In the genomic region with DNA sequence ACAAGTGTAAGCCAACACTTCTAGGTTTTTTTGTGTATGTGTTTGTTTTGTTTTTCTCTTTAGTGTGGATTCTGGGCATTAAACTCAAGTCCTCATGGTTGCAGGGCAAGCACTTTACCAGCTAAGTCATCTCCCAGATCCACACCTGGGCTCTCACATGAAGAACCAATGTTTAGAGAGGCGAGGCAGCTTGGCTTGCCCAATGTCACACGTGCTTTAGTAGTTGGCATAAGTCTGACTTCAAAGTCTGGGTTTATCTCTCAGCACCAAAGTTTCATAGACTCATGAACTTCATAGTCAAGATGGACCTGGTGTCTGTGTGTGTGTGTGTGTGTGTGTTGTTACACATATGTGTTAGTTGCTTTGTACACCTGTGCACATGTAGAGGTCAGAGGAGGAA, we compare ENCODE assay signal across 15 mouse cellular contexts.
"Had no signal": no experiment of that assay in that cellular context is flagged by ENCODE, and none has a peak within 500 bp of the region (broad histone marks: within the 10 kb centered on the region; RNA-seq: fewer than 3 reads in every experiment).

No protein-coding gene starts in this region.

- H3K4me2 ChIP-seq: neural tube, embryonic 13.5 days; neural tube, embryonic 15.5 days; stomach, embryonic 15.5 days had no signal

- H3K36me3 ChIP-seq: neural tube, embryonic 13.5 days; neural tube, embryonic 15.5 days; stomach, embryonic 15.5 days had no signal

- H3K4me3 ChIP-seq: neural tube, embryonic 13.5 days; neural tube, embryonic 15.5 days; stomach, embryonic 15.5 days had no signal

- H3K9ac ChIP-seq: neural tube, embryonic 13.5 days; neural tube, embryonic 15.5 days; stomach, embryonic 15.5 days had no signal

- H3K9me3 ChIP-seq: neural tube, embryonic 13.5 days; neural tube, embryonic 15.5 days; stomach, embryonic 15.5 days had no signal

- DNase-seq: retina, postnatal 1 day; right cerebral cortex, adult 18-20 months; right cerebral cortex, postnatal 14 days; right cerebral cortex, postnatal 25 days; right cerebral cortex, postnatal 4 days; spleen, adult 18-20 months; thymus, adult 18-20 months; thymus, adult 2 months; thymus, postnatal 14 days; thymus, postnatal 25 days; thymus, postnatal 36 days; thymus, postnatal 4 days had no signal

- H3K27me3 ChIP-seq: neural tube, embryonic 13.5 days; neural tube, embryonic 15.5 days; stomach, embryonic 15.5 days had no signal

- H3K4me1 ChIP-seq: stomach, embryonic 15.5 days had no signal

- H3K27ac ChIP-seq: neural tube, embryonic 13.5 days; stomach, embryonic 15.5 days had no signal
